Mouse (Mus musculus): ENCODE data around the gene Rere. TPM values are rescaled to one million over a fixed set of nuclear protein-coding genes. Genes with fewer than 3 reads are reported as not detected.
"Not testable (repeated sequence)": the region's sequence is repeated elsewhere in the genome, so short reads cannot be mapped to it uniquely, and the experiment has no call there.

Rere gene
- polyA plus RNA-seq, 1 experiment from 2014 or later = 44.4 TPM

DNA sequence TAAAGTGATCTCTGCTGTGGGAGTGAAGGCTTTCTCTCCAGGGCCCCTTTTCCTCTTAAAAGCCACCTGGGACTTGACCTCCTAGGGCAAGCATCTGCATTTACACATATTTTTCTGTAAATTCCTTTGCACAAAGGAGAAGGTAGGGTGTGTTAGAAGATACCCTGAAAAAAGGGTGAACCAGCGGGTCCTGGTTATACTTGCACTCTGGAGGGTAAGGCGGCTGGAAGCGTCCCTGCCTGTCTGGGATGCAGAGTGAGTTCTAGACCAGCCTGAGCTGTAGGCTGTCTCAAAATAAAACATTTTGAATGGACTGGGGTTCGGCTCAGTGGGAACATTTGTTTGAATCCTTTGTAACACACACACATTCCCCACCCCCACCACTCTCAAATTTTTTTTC lies 310.2 kb downstream of the Rere start:
- no peak for DNase-seq (ENCODE audit: low spot score)
- Histone ChIP-seq H3K4me1 (replicated peaks; ENCODE audit: control insufficient read depth, insufficient read depth, low read length) (peaks cover 43% of the 10 kb centered on the region), H3K9ac (no peak overlapping the region), H3K27ac (no peak overlapping the region), H3K4me2 (replicated peaks) (no peak overlapping the region), H3K36me3 (replicated peaks; ENCODE audit: control insufficient read depth, insufficient read depth) (no peaks in the 10 kb centered on the region), H3K27me3 (ENCODE audit: control insufficient read depth, insufficient read depth, low read length) (no peaks in the 10 kb centered on the region), H3K9me3 (ENCODE audit: control insufficient read depth, low read length) (no peaks in the 10 kb centered on the region), H3K4me3 (replicated peaks; ENCODE audit: low read length) (no peak overlapping the region)
- ATAC-seq (ENCODE audit: low FRiP score) = no peak
- WGBS = 77% methylated on average over 4 of the region's 4 CpGs

DNA sequence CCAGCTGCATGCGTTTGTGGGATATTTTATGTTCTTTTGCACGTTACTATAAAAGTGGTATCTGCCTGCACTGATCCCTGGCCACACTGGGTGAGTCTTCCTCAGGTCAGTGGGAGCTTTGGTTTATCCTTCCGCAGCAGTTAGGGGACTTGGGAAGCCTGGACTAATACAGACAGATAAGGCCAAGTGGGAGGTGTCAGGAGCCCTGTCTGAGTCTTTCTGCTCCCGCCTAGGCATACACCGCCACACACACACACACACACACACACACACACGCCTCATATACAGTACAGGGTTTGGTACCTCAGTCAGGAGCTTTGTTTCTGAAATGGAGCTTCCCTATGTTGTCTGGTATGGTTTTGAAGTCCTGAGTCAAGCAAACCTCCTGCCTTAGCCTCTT lies 310.6 kb downstream of the Rere start:
- no peak overlapping the region for H3K4me3 ChIP-seq (replicated peaks; ENCODE audit: low read length)
- no peak for DNase-seq (ENCODE audit: low spot score)
- peaks cover 38% of the 10 kb centered on the region for H3K4me1 ChIP-seq (replicated peaks; ENCODE audit: control insufficient read depth, insufficient read depth, low read length)
- H3K9ac ChIP-seq = no peak overlapping the region
- ATAC-seq (ENCODE audit: low FRiP score) = no peak
- H3K27ac ChIP-seq = no peak overlapping the region; the same call in 1 of the 2 replicates
- H3K36me3 ChIP-seq (replicated peaks; ENCODE audit: control insufficient read depth, insufficient read depth) = no peaks in the 10 kb centered on the region
- WGBS = 81% methylated on average over 6 of the region's 6 CpGs
- H3K9me3 ChIP-seq (ENCODE audit: control insufficient read depth, low read length) = no peaks in the 10 kb centered on the region
- no peak overlapping the region for H3K4me2 ChIP-seq (replicated peaks)
- H3K27me3 ChIP-seq (ENCODE audit: control insufficient read depth, insufficient read depth, low read length) = no peaks in the 10 kb centered on the region

- 85% methylated on average over 4 of the region's 4 CpGs for WGBS
- Histone ChIP-seq H3K9me3 (ENCODE audit: control insufficient read depth, low read length) (no peaks in the 10 kb centered on the region), H3K4me3 (replicated peaks; ENCODE audit: low read length) (no peak overlapping the region), H3K9ac (no peak overlapping the region), H3K36me3 (replicated peaks; ENCODE audit: control insufficient read depth, insufficient read depth) (no peaks in the 10 kb centered on the region), H3K27me3 (ENCODE audit: control insufficient read depth, insufficient read depth, low read length) (no peaks in the 10 kb centered on the region), H3K4me1 (replicated peaks; ENCODE audit: control insufficient read depth, insufficient read depth, low read length) (peaks cover 28% of the 10 kb centered on the region), H3K27ac (no peak overlapping the region), H3K4me2 (replicated peaks) (no peak overlapping the region)
- DNase-seq (ENCODE audit: low spot score) (no peak), ATAC-seq (ENCODE audit: low FRiP score) (no peak)
Measured at GRCm38 (mm10) chr4:150593473-150594217, 312.2 kb downstream of the Rere start.

DNA sequence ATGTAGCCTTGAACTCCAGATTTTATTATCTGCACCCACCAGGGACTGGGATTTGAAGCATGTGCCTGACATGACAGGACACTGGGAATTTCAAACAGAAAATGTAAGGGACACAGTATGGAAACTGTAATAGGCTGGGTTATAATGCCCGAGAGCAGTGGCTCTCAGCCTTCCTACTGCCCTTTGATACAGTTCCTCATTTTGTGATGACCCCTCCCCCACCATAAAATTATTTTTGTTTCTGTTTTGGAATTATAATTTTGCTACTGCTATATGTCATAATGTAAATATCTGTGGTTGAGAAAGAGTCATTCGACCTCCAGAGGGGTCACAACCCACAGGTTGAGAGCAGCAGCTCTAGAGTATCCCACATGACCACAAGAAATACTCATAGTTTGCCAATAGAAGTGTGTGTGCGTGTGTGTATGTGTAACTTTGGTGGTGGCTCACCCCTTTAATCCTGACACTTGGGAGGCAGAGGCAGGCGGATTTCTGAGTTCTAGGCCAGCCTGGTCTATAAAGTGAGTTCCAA lies 312.9 kb downstream of the Rere start:
- Histone ChIP-seq H3K9ac (no peak overlapping the region), H3K4me1 (replicated peaks; ENCODE audit: control insufficient read depth, insufficient read depth, low read length) (peaks cover 31% of the 10 kb centered on the region), H3K27ac (no peak overlapping the region), H3K36me3 (replicated peaks; ENCODE audit: control insufficient read depth, insufficient read depth) (no peaks in the 10 kb centered on the region), H3K4me2 (replicated peaks) (no peak overlapping the region), H3K4me3 (replicated peaks; ENCODE audit: low read length) (no peak overlapping the region), H3K9me3 (ENCODE audit: control insufficient read depth, low read length) (no peaks in the 10 kb centered on the region), H3K27me3 (ENCODE audit: control insufficient read depth, insufficient read depth, low read length) (no peaks in the 10 kb centered on the region)
- DNase-seq (ENCODE audit: low spot score) = no peak
- no peak for ATAC-seq (ENCODE audit: low FRiP score)
- 92% methylated on average over 4 of the region's 4 CpGs for WGBS

DNA sequence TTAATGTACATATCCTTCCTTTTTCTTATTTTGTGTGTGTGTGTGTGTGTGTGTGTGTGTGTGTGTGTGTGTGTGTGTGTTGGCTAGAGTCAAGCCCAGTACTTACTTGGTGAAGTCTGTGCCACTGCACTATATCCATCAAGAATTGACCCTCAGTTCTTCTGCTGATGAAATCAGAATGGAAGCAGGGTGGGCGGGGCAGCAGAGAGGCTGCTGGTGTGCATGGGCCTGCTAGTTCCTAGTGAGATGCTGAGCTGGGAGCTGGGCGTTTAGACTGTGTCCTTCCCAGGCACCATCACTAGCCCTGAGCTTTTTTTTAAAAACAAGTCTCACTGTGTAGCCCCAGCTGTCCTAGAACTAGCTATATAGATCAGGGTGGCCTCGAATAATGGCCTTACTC lies 313.6 kb downstream of the Rere start:
- ATAC-seq (ENCODE audit: low FRiP score) = no peak
- 79% methylated on average over 3 of the region's 3 CpGs for WGBS
- H3K9me3 ChIP-seq (ENCODE audit: control insufficient read depth, low read length) = no peaks in the 10 kb centered on the region
- no peaks in the 10 kb centered on the region for H3K27me3 ChIP-seq (ENCODE audit: control insufficient read depth, insufficient read depth, low read length)
- peaks cover 37% of the 10 kb centered on the region for H3K4me1 ChIP-seq (replicated peaks; ENCODE audit: control insufficient read depth, insufficient read depth, low read length)
- H3K36me3 ChIP-seq (replicated peaks; ENCODE audit: control insufficient read depth, insufficient read depth) = no peaks in the 10 kb centered on the region
- H3K4me3 ChIP-seq (replicated peaks; ENCODE audit: low read length) = no peak overlapping the region
- H3K9ac ChIP-seq = no peak overlapping the region
- DNase-seq (ENCODE audit: low spot score) = no peak
- H3K27ac ChIP-seq = no peak overlapping the region
- H3K4me2 ChIP-seq (replicated peaks) = no peak overlapping the region

- H3K4me2 ChIP-seq (replicated peaks) = no peak overlapping the region
- no peak overlapping the region for H3K4me3 ChIP-seq (replicated peaks; ENCODE audit: low read length)
- no peaks in the 10 kb centered on the region for H3K9me3 ChIP-seq (ENCODE audit: control insufficient read depth, low read length)
- 85% methylated on average over 5 of the region's 5 CpGs for WGBS
- DNase-seq (ENCODE audit: low spot score) = no peak
- H3K27me3 ChIP-seq (ENCODE audit: control insufficient read depth, insufficient read depth, low read length) = no peaks in the 10 kb centered on the region
- no peak overlapping the region for H3K9ac ChIP-seq
- peaks cover 28% of the 10 kb centered on the region for H3K4me1 ChIP-seq (replicated peaks; ENCODE audit: control insufficient read depth, insufficient read depth, low read length)
- no peak overlapping the region; the same call in 1 of the 2 replicates for H3K27ac ChIP-seq
- H3K36me3 ChIP-seq (replicated peaks; ENCODE audit: control insufficient read depth, insufficient read depth) = no peaks in the 10 kb centered on the region
- ATAC-seq (ENCODE audit: low FRiP score) = no peak
Measured at GRCm38 (mm10) chr4:150595991-150596390, 314.5 kb downstream of the Rere start.

DNA sequence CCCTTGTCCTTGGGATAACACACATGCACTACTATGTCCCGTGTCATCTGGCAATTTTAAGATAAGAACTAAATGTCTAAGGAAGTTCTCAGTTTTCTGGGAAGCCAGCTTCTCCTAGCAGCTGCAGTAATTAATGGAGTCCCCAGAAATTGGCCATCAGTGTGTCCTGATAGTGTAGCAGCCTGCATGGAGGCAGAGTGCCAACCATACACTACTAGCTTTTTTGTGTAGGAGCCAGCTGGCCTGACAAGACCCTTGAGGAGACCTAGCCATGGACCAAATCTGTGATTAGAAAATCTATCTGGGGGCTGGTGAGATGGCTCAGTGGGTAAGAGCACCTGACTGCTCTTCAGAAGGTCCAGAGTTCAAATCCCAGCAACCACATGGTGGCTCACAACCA lies 317.2 kb downstream of the Rere start:
- Histone ChIP-seq H3K4me3 (replicated peaks; ENCODE audit: low read length) (no peak overlapping the region), H3K9ac (no peak overlapping the region), H3K27ac (0 out of 2 replicates have a peak overlapping the region, but pooled peaks have one; percentile 32), H3K36me3 (replicated peaks; ENCODE audit: control insufficient read depth, insufficient read depth) (no peaks in the 10 kb centered on the region), H3K9me3 (ENCODE audit: control insufficient read depth, low read length) (no peaks in the 10 kb centered on the region), H3K27me3 (ENCODE audit: control insufficient read depth, insufficient read depth, low read length) (no peaks in the 10 kb centered on the region), H3K4me2 (replicated peaks) (no peak overlapping the region), H3K4me1 (replicated peaks; ENCODE audit: control insufficient read depth, insufficient read depth, low read length) (peaks cover 14% of the 10 kb centered on the region)
- DNase-seq (ENCODE audit: low spot score) (peak; percentile 45), ATAC-seq (ENCODE audit: low FRiP score) (no peak)
- 80% methylated on average over 1 of the region's 1 CpGs for WGBS

GRCm38 (mm10) chr4:150599119-150599992 lies 317.9 kb downstream of the Rere start:
- Histone ChIP-seq H3K27ac (peak overlapping the region; percentile 54), H3K27me3 (ENCODE audit: control insufficient read depth, insufficient read depth, low read length) (no peaks in the 10 kb centered on the region), H3K36me3 (replicated peaks; ENCODE audit: control insufficient read depth, insufficient read depth) (no peaks in the 10 kb centered on the region), H3K9ac (no peak overlapping the region; the same call in 1 of the 2 replicates), H3K4me3 (replicated peaks; ENCODE audit: low read length) (no peak overlapping the region), H3K4me2 (replicated peaks) (no peak overlapping the region), H3K9me3 (ENCODE audit: control insufficient read depth, low read length) (no peaks in the 10 kb centered on the region), H3K4me1 (replicated peaks; ENCODE audit: control insufficient read depth, insufficient read depth, low read length) (peaks cover 20% of the 10 kb centered on the region)
- DNase-seq (ENCODE audit: low spot score) (no peak), ATAC-seq (ENCODE audit: low FRiP score) (no peak)
- WGBS = 70% methylated on average over 3 of the region's 3 CpGs

- not testable (repeated sequence) for H3K9me3 ChIP-seq (ENCODE audit: control insufficient read depth, low read length); H3K36me3 ChIP-seq (replicated peaks; ENCODE audit: control insufficient read depth, insufficient read depth); H3K9ac ChIP-seq; H3K27me3 ChIP-seq (ENCODE audit: control insufficient read depth, insufficient read depth, low read length); H3K4me3 ChIP-seq (replicated peaks; ENCODE audit: low read length); H3K4me2 ChIP-seq (replicated peaks); DNase-seq (ENCODE audit: low spot score); ATAC-seq (ENCODE audit: low FRiP score)
- peaks cover 26% of the 10 kb centered on the region for H3K4me1 ChIP-seq (replicated peaks; ENCODE audit: control insufficient read depth, insufficient read depth, low read length)
- WGBS = 93% methylated on average over 2 of the region's 2 CpGs
- H3K27ac ChIP-seq = peak overlapping the region; percentile 14; the same call in 1 of the 2 replicates
Measured at GRCm38 (mm10) chr4:150600503-150600902, 319.1 kb downstream of the Rere start.
